Mouse (Mus musculus): ENCODE measurements around the gene Efnb1.

- no peak for TF ChIP-seq CTCF (IDR thresholded peaks at IDR 0.05; ENCODE audit: low read depth, low read length)
- no peak for TF ChIP-seq POLR2A (IDR thresholded peaks at IDR 0.05; ENCODE audit: insufficient read depth, low read length)
- no peak for TF ChIP-seq EP300 (IDR thresholded peaks at IDR 0.05; ENCODE audit: insufficient read depth, low read depth, low read length)
Measured at GRCm38 (mm10) chrX:99172301-99172700, 36.4 kb downstream of the Efnb1 start.
